17 mouse cellular contexts compared by ENCODE assay signal in the genomic region with DNA sequence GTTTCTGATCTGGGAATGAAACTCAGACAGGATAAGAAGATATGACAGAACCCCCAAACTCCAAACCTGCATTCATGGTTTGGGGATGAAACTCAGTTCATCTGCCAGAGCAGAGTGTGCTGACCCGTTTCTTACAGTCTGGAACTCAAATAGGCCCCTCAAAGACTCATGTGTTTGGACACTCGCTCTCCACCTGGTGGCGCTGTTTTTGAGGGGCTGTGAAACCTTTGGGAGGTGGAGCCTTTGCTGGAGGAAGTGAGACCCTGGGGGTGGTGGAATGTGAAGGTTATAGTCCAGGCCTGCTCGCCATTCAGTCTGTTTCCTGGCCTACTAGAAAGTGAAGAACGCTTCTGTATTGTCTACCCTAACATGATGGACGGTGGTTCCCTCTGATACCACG. TPM values are rescaled to one million over a fixed set of nuclear protein-coding genes. Genes with fewer than 3 reads are reported as not detected.
DNase-seq lines count a peak whose midpoint lies in the region; ATAC-seq and TF ChIP-seq lines count a peak whose summit lies in the region.
"Had no signal": no experiment of that assay in that cellular context is flagged by ENCODE, and none has a peak within 500 bp of the region (broad histone marks: within the 10 kb centered on the region; RNA-seq: fewer than 3 reads in every experiment).

No protein-coding gene starts in this region.

- no peak for TF ChIP-seq POLR2A in heart, adult 2 months (IDR thresholded peaks at IDR 0.05; ENCODE audit: insufficient read depth, low read depth, low read length)

- no peak overlapping the region for H3K4me3 ChIP-seq in liver, embryonic 11.5 days (ENCODE audit: low read depth, low read length)
- no peak overlapping the region for H3K4me3 ChIP-seq in heart, adult 2 months
- H3K4me3 ChIP-seq: forebrain, embryonic 15.5 days; limb, embryonic 15.5 days; myocyte had no signal

- WGBS in liver, embryonic 11.5 days, result 56% methylated on average over 7 of the region's 7 CpGs
- WGBS in heart, adult 2 months, result 62% methylated on average over 7 of the region's 7 CpGs

- intact Hi-C loops in heart, adult 2 months (cut with DNase I), result loop anchor here (5.0 kb wide), 1 partner anchor 686 kb away; no protein-coding TSS in a partner anchor

- no peaks in the 10 kb centered on the region for H3K27me3 ChIP-seq in liver, embryonic 11.5 days (replicated peaks; ENCODE audit: control insufficient read depth, insufficient read depth, low read length)
- no peaks in the 10 kb centered on the region for H3K27me3 ChIP-seq in heart, adult 2 months (ENCODE audit: control insufficient read depth, insufficient read depth, low read length)
- H3K27me3 ChIP-seq: forebrain, embryonic 15.5 days had no signal

- no peak overlapping the region for H3K27ac ChIP-seq in liver, embryonic 11.5 days (ENCODE audit: low read depth, low read length)
- no peak overlapping the region for H3K27ac ChIP-seq in heart, adult 2 months
- H3K27ac ChIP-seq: forebrain, embryonic 15.5 days; limb, embryonic 15.5 days had no signal

- TF ChIP-seq EP300 in heart, adult 2 months (IDR thresholded peaks at IDR 0.05; ENCODE audit: insufficient read depth, low read depth, low read length), result no peak

- no peaks in the 10 kb centered on the region for H3K79me2 ChIP-seq in heart, adult 2 months (replicated peaks; ENCODE audit: control insufficient read depth, insufficient read depth, low read length)

- H3K4me2 ChIP-seq in liver, embryonic 11.5 days, result no peak overlapping the region
- H3K4me2 ChIP-seq: forebrain, embryonic 15.5 days; limb, embryonic 15.5 days had no signal

- peaks cover 19% of the 10 kb centered on the region for H3K4me1 ChIP-seq in liver, embryonic 11.5 days (replicated peaks; ENCODE audit: control insufficient read depth, insufficient read depth, low read length)
- H3K4me1 ChIP-seq in heart, adult 2 months (ENCODE audit: control insufficient read depth, insufficient read depth, low read length), result peaks cover 5% of the 10 kb centered on the region

- no peak for ATAC-seq in liver, embryonic 11.5 days (replicated peaks; ENCODE audit: low FRiP score)
- ATAC-seq: forebrain, embryonic 15.5 days had no signal

- DNase-seq in embryo, embryonic 11 days, result peak; percentile 25
- DNase-seq in embryo, embryonic 10.5 days (ENCODE audit: low spot score), result no peak
- DNase-seq in liver (peak; percentile 28), A20 (ENCODE audit: low read depth, low spot score) (peak; percentile 62), R1 (ENCODE audit: low read depth, low spot score) (peak; percentile 90)
- DNase-seq in liver, embryonic 11.5 days (ENCODE audit: low spot score), result no peak
- no peak for DNase-seq in right cerebral cortex, postnatal 25 days
- no peak for DNase-seq in heart, adult 2 months
- DNase-seq: cerebellum, postnatal 25 days; heart, adult 11 months; heart, postnatal 36 days; kidney, adult 2 months; thymus, adult 18-20 months had no signal

- no peaks in the 10 kb centered on the region for H3K9me3 ChIP-seq in liver, embryonic 11.5 days (ENCODE audit: control insufficient read depth, low read length)
- H3K9me3 ChIP-seq: forebrain, embryonic 15.5 days; limb, embryonic 15.5 days had no signal

- no peak for TF ChIP-seq CTCF in heart, adult 2 months (IDR thresholded peaks at IDR 0.05)

- no peaks in the 10 kb centered on the region for H3K36me3 ChIP-seq in liver, embryonic 11.5 days (ENCODE audit: control insufficient read depth, insufficient read depth, low read length)
- no peaks in the 10 kb centered on the region for H3K36me3 ChIP-seq in heart, adult 2 months (ENCODE audit: control insufficient read depth, insufficient read depth, low read length)
- H3K36me3 ChIP-seq: limb, embryonic 15.5 days had no signal

- no peak overlapping the region for H3K9ac ChIP-seq in liver, embryonic 11.5 days (ENCODE audit: low read depth, low read length)
- no peak overlapping the region for H3K9ac ChIP-seq in heart, adult 2 months (ENCODE audit: low read depth, low read length)
- H3K9ac ChIP-seq: forebrain, embryonic 15.5 days; limb, embryonic 15.5 days had no signal

RNA-seq across cellular contexts. Expression of gene Pcnx2, which starts 29.6 kb away (rescaled TPM):
- polyA plus RNA-seq in liver, embryonic 11.5 days (2014; fragmentation: Nextera tagmentation; extraction: Ambion mirVana), result 0.47 and 0.67 TPM in 2 replicates
- under 1 TPM; 0.34 to 0.36 TPM for total RNA-seq in heart, adult 2 months (2021)
- polyA plus RNA-seq in heart, adult 2 months (2012; rRNA removed), result 0.79 and 0.86 TPM in 2 replicates
- total RNA-seq: megakaryocyte progenitor cell, adult 5-6 weeks had no signal

RNA-seq across cellular contexts. Expression of gene Map3k21, which starts 41.7 kb away (rescaled TPM):
- polyA plus RNA-seq in liver, embryonic 11.5 days (2014; fragmentation: Nextera tagmentation; extraction: Ambion mirVana), result 0.07 and 0.14 TPM in 2 replicates
- total RNA-seq in heart, adult 2 months (2021), result 1 to 10 TPM in 1 of 2 experiments, under 1 TPM in 1; 0.66 to 1.1 TPM
- polyA plus RNA-seq in heart, adult 2 months (2012; rRNA removed), result 0.50 and 0.51 TPM in 2 replicates
- total RNA-seq: megakaryocyte progenitor cell, adult 5-6 weeks had no signal
- polyA plus RNA-seq: myocyte had no signal

Comparison
In these comparisons a context has a peak if more than half of its experiments do, and no peak if none do; other contexts are left out.
1. DNase-seq: peak in embryo, embryonic 11 days (single experiment), liver (single experiment), A20 (single experiment) and R1 (single experiment); none in embryo, embryonic 10.5 days (single experiment), liver, embryonic 11.5 days (single experiment), right cerebral cortex, postnatal 25 days (single experiment) and heart, adult 2 months (0 of 2).